Mouse (Mus musculus) lung, adult 2 months (tissue): ENCODE measurements at regions not wholly inside any gene's neighbourhood (a gene's known extent, or its start where the extent isn't known, plus 50 kb on each side); places are given as distances from the start of the nearest gene placed in this dataset.

Source experiments
- CTCF ChIP-seq: fragments of 200-500 bp; IDR thresholded peaks from 2 replicates; pipeline ENCODE4 v1.5.1; 2011; ENCODE audit warnings: mild to moderate bottlenecking, low read length, control low read depth; ENCODE audit not compliant: insufficient read depth
- POLR2A ChIP-seq: fragments of 200-500 bp; IDR thresholded peaks from 2 replicates; pipeline ENCODE4 v1.6.1; 2011; ENCODE audit warnings: low read depth, mild to moderate bottlenecking, control low read depth, low read length, borderline replicate concordance; ENCODE audit errors: extremely low read depth

GRCm38 (mm10) chr2:149542837-149543236, 138.0 kb downstream of the Cst10 start:
- TF ChIP-seq CTCF (no peak), POLR2A (no peak)
